ENCODE assay signal across 19 mouse cellular contexts in the genomic region with DNA sequence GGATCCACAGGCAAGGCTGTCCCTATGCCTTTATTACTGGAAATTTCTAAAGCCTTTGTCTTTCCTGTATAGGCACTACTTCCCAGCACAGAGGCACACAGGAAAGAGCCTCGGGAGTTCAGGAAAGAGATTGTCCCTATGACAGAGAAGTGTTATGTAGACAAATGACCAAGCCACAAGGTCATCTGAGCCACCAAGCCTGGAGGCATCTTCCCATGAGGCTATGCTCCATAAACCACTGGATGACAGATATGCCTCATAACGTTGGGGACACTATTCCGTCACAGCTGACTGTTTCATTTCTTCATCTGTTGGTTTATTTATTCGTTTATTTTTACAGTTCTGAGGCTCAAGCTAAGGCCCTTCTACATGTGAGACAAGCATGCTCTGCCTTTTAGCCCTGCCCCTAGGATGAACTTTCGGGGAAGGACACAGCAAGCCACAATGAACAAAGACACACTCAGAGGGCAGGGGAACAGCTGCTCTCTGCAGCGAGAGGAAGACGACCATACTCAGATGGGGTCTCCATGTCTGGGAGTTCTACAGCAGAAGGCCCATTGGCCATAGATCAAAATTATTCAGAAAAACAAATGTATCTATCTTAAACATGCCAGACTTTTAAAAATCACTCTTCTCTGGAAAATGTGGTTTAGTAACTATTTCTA.
DNase-seq lines count a peak whose midpoint lies in the region; ATAC-seq and TF ChIP-seq lines count a peak whose summit lies in the region.
"Had no signal": no experiment of that assay in that cellular context is flagged by ENCODE, and none has a peak within 500 bp of the region (broad histone marks: within the 10 kb centered on the region; RNA-seq: fewer than 3 reads in every experiment).

No protein-coding gene starts in this region.

- H3K4me2 ChIP-seq in kidney, postnatal 0 days (ENCODE audit: low read length): no peak overlapping the region
- H3K4me2 ChIP-seq in neural tube, embryonic 11.5 days (ENCODE audit: low read depth): no peak overlapping the region
- H3K4me2 ChIP-seq in neural tube, embryonic 15.5 days: no peak overlapping the region
- H3K4me2 ChIP-seq: embryonic facial prominence, embryonic 15.5 days; heart, embryonic 15.5 days; intestine, embryonic 15.5 days; stomach, embryonic 15.5 days had no signal

- H3K27me3 ChIP-seq in kidney, postnatal 0 days (ENCODE audit: insufficient read depth, low read length): no peaks in the 10 kb centered on the region
- no peaks in the 10 kb centered on the region for H3K27me3 ChIP-seq in neural tube, embryonic 11.5 days (ENCODE audit: control insufficient read depth, insufficient read depth, low read length)
- H3K27me3 ChIP-seq in neural tube, embryonic 15.5 days (replicated peaks): no peaks in the 10 kb centered on the region
- H3K27me3 ChIP-seq: embryonic facial prominence, embryonic 15.5 days; heart, embryonic 15.5 days; intestine, embryonic 15.5 days; stomach, embryonic 15.5 days had no signal

- TF ChIP-seq CTCF in kidney, postnatal 0 days (IDR thresholded peaks at IDR 0.05; ENCODE audit: low read depth): no peak

- H3K27ac ChIP-seq in kidney, postnatal 0 days: no peak overlapping the region
- H3K27ac ChIP-seq in neural tube, embryonic 11.5 days (ENCODE audit: low read depth, low read length): peak overlapping the region; percentile 34; the same call in 1 of the 2 replicates
- no peak overlapping the region for H3K27ac ChIP-seq in neural tube, embryonic 15.5 days (replicated peaks)
- H3K27ac ChIP-seq: embryonic facial prominence, embryonic 15.5 days; forebrain, embryonic 10.5 days; heart, adult 2 months; heart, embryonic 15.5 days; hindbrain, embryonic 10.5 days; intestine, embryonic 15.5 days; stomach, embryonic 15.5 days had no signal

- 25% methylated on average over 7 of the region's 7 CpGs for WGBS in kidney, postnatal 0 days
- 49% methylated on average over 7 of the region's 7 CpGs for WGBS in neural tube, embryonic 11.5 days
- 41% methylated on average over 7 of the region's 7 CpGs for WGBS in neural tube, embryonic 15.5 days

- no peak for ATAC-seq in kidney, postnatal 0 days (replicated peaks; ENCODE audit: low FRiP score, low read depth)
- no peak; the same call in 1 of the 2 replicates for ATAC-seq in neural tube, embryonic 11.5 days (ENCODE audit: insufficient read depth, low FRiP score, low TSS enrichment)
- ATAC-seq in neural tube, embryonic 15.5 days (ENCODE audit: low FRiP score): no peak
- ATAC-seq: intestine, embryonic 15.5 days had no signal

- no peak overlapping the region for H3K9ac ChIP-seq in kidney, postnatal 0 days (ENCODE audit: low read depth, low read length)
- H3K9ac ChIP-seq in neural tube, embryonic 11.5 days (ENCODE audit: low read length): no peak overlapping the region
- H3K9ac ChIP-seq in neural tube, embryonic 15.5 days (replicated peaks): no peak overlapping the region
- H3K9ac ChIP-seq: embryonic facial prominence, embryonic 15.5 days; heart, embryonic 15.5 days; intestine, embryonic 15.5 days; stomach, embryonic 15.5 days had no signal

- no peaks in the 10 kb centered on the region for H3K9me3 ChIP-seq in kidney, postnatal 0 days (replicated peaks; ENCODE audit: low read length)
- H3K9me3 ChIP-seq in neural tube, embryonic 11.5 days (ENCODE audit: control insufficient read depth, low read length): no peaks in the 10 kb centered on the region
- H3K9me3 ChIP-seq in neural tube, embryonic 15.5 days (replicated peaks): no peaks in the 10 kb centered on the region
- H3K9me3 ChIP-seq: embryonic facial prominence, embryonic 15.5 days; forebrain, embryonic 10.5 days; heart, embryonic 15.5 days; hindbrain, embryonic 10.5 days; intestine, embryonic 15.5 days; stomach, embryonic 15.5 days had no signal

- DNase-seq in embryo, embryonic 11 days: peak; percentile 25
- DNase-seq in embryo, embryonic 9.5 days (ENCODE audit: extremely low spot score): no peak
- peak; percentile 30 for DNase-seq in kidney, postnatal 0 days (ENCODE audit: low spot score)
- no peak for DNase-seq in kidney, postnatal 36 days
- peak; percentile 34 for DNase-seq in neural tube, embryonic 11.5 days (ENCODE audit: low spot score)
- peak; percentile 16 for DNase-seq in adrenal gland, postnatal 25 days
- DNase-seq in ovary, postnatal 14 days (ENCODE audit: low spot score): no peak
- DNase-seq: cerebellum, adult 18-20 months; cerebellum, postnatal 36 days; gastrocnemius, postnatal 10 days; heart, adult 2 months; kidney, postnatal 14 days had no signal

- H3K4me1 ChIP-seq in kidney, postnatal 0 days (replicated peaks; ENCODE audit: insufficient read depth, low read length): peaks cover 3% of the 10 kb centered on the region; the same call in 1 of the 2 replicates
- peaks cover 5% of the 10 kb centered on the region; the same call in 1 of the 2 replicates for H3K4me1 ChIP-seq in neural tube, embryonic 11.5 days (ENCODE audit: control insufficient read depth, insufficient read depth, low read length)
- peaks cover 7% of the 10 kb centered on the region; the same call in 1 of the 2 replicates for H3K4me1 ChIP-seq in neural tube, embryonic 15.5 days
- H3K4me1 ChIP-seq: heart, embryonic 15.5 days; intestine, embryonic 15.5 days; stomach, embryonic 15.5 days had no signal

- H3K36me3 ChIP-seq in kidney, postnatal 0 days (ENCODE audit: insufficient read depth, low read length): no peaks in the 10 kb centered on the region
- H3K36me3 ChIP-seq in neural tube, embryonic 11.5 days (ENCODE audit: control insufficient read depth, insufficient read depth, low read length): no peaks in the 10 kb centered on the region
- no peaks in the 10 kb centered on the region for H3K36me3 ChIP-seq in neural tube, embryonic 15.5 days
- H3K36me3 ChIP-seq: embryonic facial prominence, embryonic 15.5 days; forebrain, embryonic 10.5 days; heart, embryonic 15.5 days; hindbrain, embryonic 10.5 days; intestine, embryonic 15.5 days; stomach, embryonic 15.5 days had no signal

- no peak overlapping the region for H3K4me3 ChIP-seq in kidney, postnatal 0 days (replicated peaks; ENCODE audit: low read depth, low read length)
- H3K4me3 ChIP-seq in neural tube, embryonic 11.5 days (ENCODE audit: low read depth, low read length): no peak overlapping the region
- no peak overlapping the region for H3K4me3 ChIP-seq in neural tube, embryonic 15.5 days (replicated peaks)
- H3K4me3 ChIP-seq: embryonic facial prominence, embryonic 15.5 days; forebrain, embryonic 10.5 days; heart, adult 2 months; heart, embryonic 15.5 days; hindbrain, embryonic 10.5 days; intestine, embryonic 15.5 days; stomach, embryonic 15.5 days had no signal

Comparison
In these comparisons a context has a peak if more than half of its experiments do, and no peak if none do; other contexts are left out.
1. DNase-seq: peak in embryo, embryonic 11 days (single experiment), kidney, postnatal 0 days (single experiment), neural tube, embryonic 11.5 days (single experiment) and adrenal gland, postnatal 25 days (single experiment); none in embryo, embryonic 9.5 days (single experiment), kidney, postnatal 36 days (0 of 2) and ovary, postnatal 14 days (single experiment).